Comparison of ENCODE assay signal across 20 mouse cellular contexts in the genomic region with DNA sequence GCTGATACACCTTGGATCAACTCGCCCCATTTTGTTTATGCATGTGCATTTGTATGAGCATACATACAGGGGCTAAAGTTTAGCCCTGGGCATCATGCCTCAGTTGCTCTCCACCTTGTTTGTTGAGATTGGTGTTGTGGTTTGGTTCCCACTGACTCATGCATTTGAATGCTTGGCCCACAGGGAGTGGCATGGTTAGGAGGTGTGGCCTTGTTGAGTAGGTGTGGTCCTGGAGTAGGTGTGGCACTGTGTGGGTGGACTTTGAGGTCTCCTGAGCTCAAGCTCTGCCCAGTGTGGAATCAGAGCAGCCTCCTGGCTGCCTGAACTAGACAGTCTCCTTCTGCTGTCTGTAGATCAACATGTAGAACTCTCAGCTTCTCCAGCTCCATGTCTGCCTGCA.
A peak's percentile ranks its signal among the peaks of the same experiment; 100 is the strongest.
DNase-seq lines count a peak whose midpoint lies in the region; ATAC-seq lines count a peak whose summit lies in the region.
"Had no signal": no experiment of that assay in that cellular context is flagged by ENCODE, and none has a peak within 500 bp of the region (broad histone marks: within the 10 kb centered on the region; RNA-seq: fewer than 3 reads in every experiment).

No protein-coding gene starts in this region.

- H3K36me3 ChIP-seq in hindbrain, embryonic 15.5 days, result no peaks in the 10 kb centered on the region
- H3K36me3 ChIP-seq in hindbrain, embryonic 11.5 days (ENCODE audit: control insufficient read depth, insufficient read depth, low read length), result no peaks in the 10 kb centered on the region
- no peaks in the 10 kb centered on the region for H3K36me3 ChIP-seq in liver, embryonic 12.5 days
- H3K36me3 ChIP-seq: embryonic facial prominence, embryonic 12.5 days; forebrain, embryonic 15.5 days; heart, embryonic 10.5 days; heart, embryonic 15.5 days had no signal

- no peak overlapping the region for H3K9ac ChIP-seq in hindbrain, embryonic 15.5 days
- H3K9ac ChIP-seq in hindbrain, embryonic 11.5 days (ENCODE audit: low read depth, low read length), result no peak overlapping the region
- no peak overlapping the region for H3K9ac ChIP-seq in liver, embryonic 12.5 days
- H3K9ac ChIP-seq: embryonic facial prominence, embryonic 12.5 days; forebrain, embryonic 15.5 days; heart, embryonic 15.5 days; hindbrain, embryonic 14.5 days had no signal

- H3K27ac ChIP-seq in hindbrain, embryonic 15.5 days (replicated peaks), result 0 out of 2 replicates have a peak overlapping the region, but pooled peaks have one; percentile 8
- H3K27ac ChIP-seq in hindbrain, embryonic 11.5 days (ENCODE audit: low read depth, low read length), result no peak overlapping the region
- H3K27ac ChIP-seq in liver, embryonic 12.5 days, result no peak overlapping the region
- H3K27ac ChIP-seq: embryonic facial prominence, embryonic 12.5 days; forebrain, embryonic 15.5 days; heart, embryonic 10.5 days; heart, embryonic 15.5 days; hindbrain, embryonic 14.5 days had no signal

- H3K4me1 ChIP-seq in hindbrain, embryonic 15.5 days (replicated peaks), result 0 out of 2 replicates have a peak, but pooled peaks cover 4% of the 10 kb centered on the region
- H3K4me1 ChIP-seq in hindbrain, embryonic 11.5 days (replicated peaks; ENCODE audit: control insufficient read depth, insufficient read depth, low read length), result no peaks in the 10 kb centered on the region
- H3K4me1 ChIP-seq in liver, embryonic 12.5 days, result no peaks in the 10 kb centered on the region
- H3K4me1 ChIP-seq: embryonic facial prominence, embryonic 12.5 days; forebrain, embryonic 15.5 days; heart, embryonic 10.5 days; heart, embryonic 15.5 days had no signal

- ATAC-seq in hindbrain, embryonic 15.5 days (ENCODE audit: low FRiP score, low read depth), result no peak
- ATAC-seq in hindbrain, embryonic 11.5 days (ENCODE audit: low FRiP score), result no peak
- ATAC-seq in liver, embryonic 12.5 days, result peak; percentile 84
- ATAC-seq: forebrain, embryonic 15.5 days had no signal

- H3K9me3 ChIP-seq in hindbrain, embryonic 15.5 days, result no peaks in the 10 kb centered on the region
- no peaks in the 10 kb centered on the region for H3K9me3 ChIP-seq in hindbrain, embryonic 11.5 days (ENCODE audit: control insufficient read depth, low read length)
- H3K9me3 ChIP-seq in liver, embryonic 12.5 days (replicated peaks), result no peaks in the 10 kb centered on the region
- H3K9me3 ChIP-seq: embryonic facial prominence, embryonic 12.5 days; forebrain, embryonic 15.5 days; heart, embryonic 10.5 days; heart, embryonic 15.5 days had no signal

- no peak overlapping the region for H3K4me2 ChIP-seq in hindbrain, embryonic 15.5 days
- H3K4me2 ChIP-seq in hindbrain, embryonic 11.5 days (replicated peaks; ENCODE audit: low read depth, low read length), result no peak overlapping the region
- no peak overlapping the region for H3K4me2 ChIP-seq in liver, embryonic 12.5 days
- H3K4me2 ChIP-seq: embryonic facial prominence, embryonic 12.5 days; forebrain, embryonic 15.5 days; heart, embryonic 15.5 days; hindbrain, embryonic 14.5 days had no signal

- no peaks in the 10 kb centered on the region for H3K27me3 ChIP-seq in hindbrain, embryonic 15.5 days
- H3K27me3 ChIP-seq in hindbrain, embryonic 11.5 days (ENCODE audit: control insufficient read depth, insufficient read depth, low read length), result no peaks in the 10 kb centered on the region
- no peaks in the 10 kb centered on the region for H3K27me3 ChIP-seq in liver, embryonic 12.5 days (replicated peaks)
- H3K27me3 ChIP-seq: embryonic facial prominence, embryonic 12.5 days; forebrain, embryonic 15.5 days; heart, embryonic 15.5 days had no signal

- H3K4me3 ChIP-seq in hindbrain, embryonic 15.5 days, result no peak overlapping the region
- H3K4me3 ChIP-seq in hindbrain, embryonic 11.5 days (ENCODE audit: low read depth, low read length), result no peak overlapping the region
- no peak overlapping the region for H3K4me3 ChIP-seq in liver, embryonic 12.5 days
- H3K4me3 ChIP-seq: embryonic facial prominence, embryonic 12.5 days; forebrain, embryonic 15.5 days; heart, embryonic 10.5 days; heart, embryonic 15.5 days had no signal

- no peak for DNase-seq in hindbrain, embryonic 11.5 days (ENCODE audit: low spot score)
- DNase-seq in 3134 (ENCODE audit: extremely low read depth, insufficient read length, low spot score), result peak; percentile 27
- DNase-seq in c-Kit-positive CD71-positive TER-119-positive erythroid progenitor cells, embryonic 14.5 days (ENCODE audit: low spot score), result peak; percentile 7
- no peak for DNase-seq in right cerebral cortex, postnatal 10 days (ENCODE audit: low spot score in 2 of 2)
- no peak for DNase-seq in natural killer cell, adult 2 months (ENCODE audit: low spot score in 2 of 2)
- DNase-seq in yolk sac, embryonic 10.5 days (ENCODE audit: low spot score), result no peak
- DNase-seq: adrenal gland, postnatal 10 days; cerebellum, adult 11-12 months; cerebellum, adult 9-10 months; cerebellum, postnatal 25 days; gastrocnemius, postnatal 36 days; heart, adult 18-20 months; heart, postnatal 14 days had no signal

- 56% methylated on average over 1 of the region's 1 CpGs for WGBS in hindbrain, embryonic 15.5 days
- WGBS in hindbrain, embryonic 11.5 days, result 90% methylated on average over 1 of the region's 1 CpGs
- WGBS in liver, embryonic 12.5 days (ENCODE audit: insufficient replicate concordance), result 78% methylated on average over 1 of the region's 1 CpGs

Comparison
In these comparisons a context has a peak if more than half of its experiments do, and no peak if none do; other contexts are left out.
1. DNase-seq: peak in 3134 (single experiment) and c-Kit-positive CD71-positive TER-119-positive erythroid progenitor cells, embryonic 14.5 days (single experiment); none in hindbrain, embryonic 11.5 days (single experiment), right cerebral cortex, postnatal 10 days (0 of 2), natural killer cell, adult 2 months (0 of 2) and yolk sac, embryonic 10.5 days (single experiment).